Mouse (Mus musculus) intestine, embryonic 14.5 days (tissue): ENCODE results near the gene Lhfpl3. TPM values are rescaled to one million over a fixed set of nuclear protein-coding genes. Genes with fewer than 3 reads are reported as not detected.

Experiments used
- microRNA-seq: library from miRNA; unstranded; fragments of <30 nt; microRNA quantifications from one replicate; pipeline ENCODE4, GENCODE M21; 2016
- polyA plus RNA-seq: library from polyadenylated mRNA; unstranded; fragments of >200 nt; fragmentation: Nextera tagmentation; extraction: Ambion mirVana; gene quantifications from 2 replicates; pipeline ENCODE4 v1.2.1, GENCODE M21; 2014

Gene Lhfpl3
- polyA plus RNA-seq, 1 experiment from 2014 or later = 0.14 TPM

Small RNA genes within 50 kb of the gene (microRNA-seq; reads per million reads assigned to microRNA genes)
- not detected for gene Gm28022
- gene Gm44363 = not detected

Other genes starting within 250 kb of the Lhfpl3 start
- gene Orc5, start 195.6 kb upstream of the Lhfpl3 start, polyA plus RNA-seq = 42.4 and 43.4 TPM in 2 replicates